Mouse (Mus musculus) brown adipose tissue, adult 24 weeks (tissue): ENCODE results near the gene Ugt1a6b. TPM values are rescaled to one million over a fixed set of nuclear protein-coding genes. Genes with fewer than 3 reads are reported as not detected.
"Not testable (repeated sequence)": the region's sequence is repeated elsewhere in the genome, so short reads cannot be mapped to it uniquely, and the experiment has no call there.

Source experiments
- H3K27ac ChIP-seq: fragments of 200-500 bp; replicated peaks from 2 replicates; pipeline ENCODE4 v1.5.1; 2012; ENCODE audit warnings: low read depth, mild to moderate bottlenecking, low read length
- H3K4me1 ChIP-seq: fragments of 200-500 bp; 2 replicates; pipeline ENCODE4 v1.6.1; 2012; ENCODE audit warnings: low read length, mixed read lengths; ENCODE audit not compliant: control insufficient read depth, insufficient read depth, insufficient read length
- H3K4me3 ChIP-seq: fragments of 200-500 bp; 2 replicates; pipeline ENCODE4 v1.5.1; 2012; ENCODE audit warnings: low read depth, mild to moderate bottlenecking, low read length, moderate library complexity; ENCODE audit not compliant: insufficient read depth
- polyA plus RNA-seq: library from polyadenylated mRNA; stranded (reverse); fragments of >200 nt; gene quantifications from 2 replicates; pipeline ENCODE4 v1.2.4, GENCODE M21; 2012; ENCODE audit not compliant: missing spikeins, insufficient read depth, insufficient read length

The Ugt1a6b gene
- polyA plus RNA-seq, 1 experiment, result 5.0 TPM

- H3K4me3 ChIP-seq, result no peak overlapping the region
- H3K4me1 ChIP-seq, result no peaks in the 10 kb centered on the region
- H3K27ac ChIP-seq, result no peak overlapping the region
These were observed 116.0 kb downstream of the Ugt1a6b start for GRCm38 (mm10) chr1:88219054-88219453.

GRCm38 (mm10) chr1:88220336-88220735, 117.3 kb downstream of the Ugt1a6b start:
- Histone ChIP-seq H3K4me1 (no peaks in the 10 kb centered on the region), H3K27ac (no peak overlapping the region), H3K4me3 (no peak overlapping the region)

GRCm38 (mm10) chr1:88222216-88222615, 119.2 kb downstream of the Ugt1a6b start:
- no peaks in the 10 kb centered on the region for H3K4me1 ChIP-seq
- no peak overlapping the region for H3K27ac ChIP-seq

GRCm38 (mm10) chr1:88223011-88223515, 120.0 kb downstream of the Ugt1a6b start:
- not testable (repeated sequence) for H3K4me3 ChIP-seq, H3K4me1 ChIP-seq, H3K27ac ChIP-seq

More at GRCm38 (mm10) chr1:88222216-88222615, 119.2 kb downstream of the Ugt1a6b start:
- no peak overlapping the region for H3K4me3 ChIP-seq

- H3K4me3 ChIP-seq, result no peak overlapping the region
- no peaks in the 10 kb centered on the region for H3K4me1 ChIP-seq
- H3K27ac ChIP-seq, result no peak overlapping the region
These were observed 120.5 kb downstream of the Ugt1a6b start for GRCm38 (mm10) chr1:88223591-88223990.

GRCm38 (mm10) chr1:88224029-88224776, 121.2 kb downstream of the Ugt1a6b start:
- H3K4me1 ChIP-seq, result no peaks in the 10 kb centered on the region
- H3K27ac ChIP-seq, result no peak overlapping the region
- H3K4me3 ChIP-seq, result no peak overlapping the region

- not testable (repeated sequence) for H3K4me1 ChIP-seq, H3K27ac ChIP-seq, H3K4me3 ChIP-seq
These were observed 122.2 kb downstream of the Ugt1a6b start for GRCm38 (mm10) chr1:88225301-88225700.

GRCm38 (mm10) chr1:88225741-88226140, 122.7 kb downstream of the Ugt1a6b start:
- Histone ChIP-seq H3K4me3 (no peak overlapping the region), H3K4me1 (no peaks in the 10 kb centered on the region), H3K27ac (no peak overlapping the region)

GRCm38 (mm10) chr1:88226670-88227379, 123.8 kb downstream of the Ugt1a6b start, which contains the start of gene Mroh2a:
Mroh2a (plus strand) TSS chr1:88226986.
- Histone ChIP-seq H3K4me3 (no peak within 1 kb of the TSS), H3K27ac (no peak within 1 kb of the TSS), H3K4me1 (no peaks in the 10 kb centered on the region)

GRCm38 (mm10) chr1:88227482-88227881, 124.4 kb downstream of the Ugt1a6b start:
- no peak overlapping the region for H3K4me3 ChIP-seq
- H3K4me1 ChIP-seq, result no peaks in the 10 kb centered on the region
- no peak overlapping the region for H3K27ac ChIP-seq

GRCm38 (mm10) chr1:88228121-88228520, 125.1 kb downstream of the Ugt1a6b start:
- Histone ChIP-seq H3K4me1 (no peaks in the 10 kb centered on the region), H3K4me3 (no peak overlapping the region)

GRCm38 (mm10) chr1:88229566-88229965, 126.5 kb downstream of the Ugt1a6b start:
- Histone ChIP-seq H3K27ac (no peak overlapping the region), H3K4me3 (no peak overlapping the region), H3K4me1 (no peaks in the 10 kb centered on the region)

More at GRCm38 (mm10) chr1:88228121-88228520, 125.1 kb downstream of the Ugt1a6b start:
- H3K27ac ChIP-seq, result no peak overlapping the region

GRCm38 (mm10) chr1:88229986-88230385, 126.9 kb downstream of the Ugt1a6b start:
- no peak overlapping the region for H3K27ac ChIP-seq
- no peak overlapping the region for H3K4me3 ChIP-seq
- H3K4me1 ChIP-seq, result no peaks in the 10 kb centered on the region

- no peak overlapping the region for H3K27ac ChIP-seq
- no peaks in the 10 kb centered on the region for H3K4me1 ChIP-seq
- no peak overlapping the region for H3K4me3 ChIP-seq
These were observed 127.4 kb downstream of the Ugt1a6b start for GRCm38 (mm10) chr1:88230421-88230820.

GRCm38 (mm10) chr1:88230981-88231802, 128.1 kb downstream of the Ugt1a6b start:
- Histone ChIP-seq H3K27ac (no peak overlapping the region), H3K4me1 (no peaks in the 10 kb centered on the region), H3K4me3 (no peak overlapping the region)
